ENCODE assay signal across 8 mouse cellular contexts in genomic region chr6:94646274-94646863, GRCm38 (mm10). TPM values are rescaled to one million over a fixed set of nuclear protein-coding genes. Genes with fewer than 3 reads are reported as not detected.
DNase-seq lines count a peak whose midpoint lies in the region; ATAC-seq lines count a peak whose summit lies in the region.
"Had no signal": no experiment of that assay in that cellular context is flagged by ENCODE, and none has a peak within 500 bp of the region (broad histone marks: within the 10 kb centered on the region; RNA-seq: fewer than 3 reads in every experiment).

No protein-coding gene starts in this region.

- no peaks in the 10 kb centered on the region for H3K27me3 ChIP-seq in kidney, embryonic 16.5 days (ENCODE audit: insufficient read depth, low read length)
- H3K27me3 ChIP-seq in kidney, embryonic 14.5 days (ENCODE audit: control insufficient read depth, insufficient read depth, low read length) = no peaks in the 10 kb centered on the region
- no peaks in the 10 kb centered on the region for H3K27me3 ChIP-seq in hindbrain, embryonic 16.5 days (replicated peaks; ENCODE audit: control insufficient read depth, insufficient read depth, low read length)
- H3K27me3 ChIP-seq: forebrain, embryonic 15.5 days had no signal

- 0 out of 2 replicates have a peak overlapping the region, but pooled peaks have one; percentile 40 for H3K27ac ChIP-seq in kidney, embryonic 16.5 days (ENCODE audit: low read length)
- no peak overlapping the region for H3K27ac ChIP-seq in kidney, embryonic 14.5 days (ENCODE audit: low read depth, low read length)
- peak overlapping the region; percentile 60; the same call in 1 of the 2 replicates for H3K27ac ChIP-seq in hindbrain, embryonic 16.5 days (ENCODE audit: low read depth, low read length)
- H3K27ac ChIP-seq: forebrain, embryonic 15.5 days had no signal

- peaks cover 41% of the 10 kb centered on the region for H3K4me1 ChIP-seq in kidney, embryonic 16.5 days (ENCODE audit: insufficient read depth, low read length)
- H3K4me1 ChIP-seq in kidney, embryonic 14.5 days (ENCODE audit: control insufficient read depth, insufficient read depth, low read length) = peaks cover 21% of the 10 kb centered on the region
- peaks cover 34% of the 10 kb centered on the region for H3K4me1 ChIP-seq in hindbrain, embryonic 16.5 days (ENCODE audit: control insufficient read depth, insufficient read depth, low read depth, low read length)

- no peak overlapping the region for H3K4me3 ChIP-seq in kidney, embryonic 16.5 days (ENCODE audit: low read length)
- no peak overlapping the region for H3K4me3 ChIP-seq in kidney, embryonic 14.5 days (ENCODE audit: low read length)
- no peak overlapping the region for H3K4me3 ChIP-seq in hindbrain, embryonic 16.5 days (ENCODE audit: low read length)
- H3K4me3 ChIP-seq: forebrain, embryonic 15.5 days had no signal

- H3K36me3 ChIP-seq in kidney, embryonic 16.5 days (ENCODE audit: insufficient read depth, low read length) = no peaks in the 10 kb centered on the region
- H3K36me3 ChIP-seq in kidney, embryonic 14.5 days (ENCODE audit: control insufficient read depth, insufficient read depth, low read length) = no peaks in the 10 kb centered on the region
- H3K36me3 ChIP-seq in hindbrain, embryonic 16.5 days (ENCODE audit: control insufficient read depth, insufficient read depth, low read length) = no peaks in the 10 kb centered on the region
- H3K36me3 ChIP-seq: forebrain, embryonic 15.5 days had no signal

- WGBS in kidney, embryonic 16.5 days = 70% methylated on average over 6 of the region's 6 CpGs
- 63% methylated on average over 6 of the region's 6 CpGs for WGBS in kidney, embryonic 14.5 days
- 60% methylated on average over 6 of the region's 6 CpGs for WGBS in hindbrain, embryonic 16.5 days

- H3K9ac ChIP-seq in kidney, embryonic 16.5 days (replicated peaks; ENCODE audit: low read length) = no peak overlapping the region
- no peak overlapping the region for H3K9ac ChIP-seq in kidney, embryonic 14.5 days (ENCODE audit: low read depth, low read length)
- peak overlapping the region; percentile 53 for H3K9ac ChIP-seq in hindbrain, embryonic 16.5 days (ENCODE audit: low read depth, low read length)
- H3K9ac ChIP-seq: forebrain, embryonic 15.5 days had no signal

- no peak for ATAC-seq in kidney, embryonic 16.5 days (ENCODE audit: low FRiP score, low TSS enrichment)
- no peak for ATAC-seq in kidney, embryonic 14.5 days (ENCODE audit: low FRiP score, low TSS enrichment)
- ATAC-seq in activated CD4-positive, CD25-positive, alpha-beta regulatory T cell, adult 4 months = peak; percentile 47
- no peak for ATAC-seq in hindbrain, embryonic 16.5 days
- ATAC-seq: forebrain, embryonic 15.5 days had no signal

- no peaks in the 10 kb centered on the region for H3K9me3 ChIP-seq in kidney, embryonic 16.5 days (ENCODE audit: low read length)
- no peaks in the 10 kb centered on the region for H3K9me3 ChIP-seq in kidney, embryonic 14.5 days (ENCODE audit: control insufficient read depth, low read length)
- H3K9me3 ChIP-seq in hindbrain, embryonic 16.5 days (ENCODE audit: control insufficient read depth, low read length) = no peaks in the 10 kb centered on the region
- H3K9me3 ChIP-seq: forebrain, embryonic 15.5 days had no signal

- H3K4me2 ChIP-seq in kidney, embryonic 16.5 days (replicated peaks; ENCODE audit: low read depth, low read length) = no peak overlapping the region
- no peak overlapping the region for H3K4me2 ChIP-seq in kidney, embryonic 14.5 days (replicated peaks; ENCODE audit: low read depth, low read length)
- H3K4me2 ChIP-seq in hindbrain, embryonic 16.5 days (ENCODE audit: low read length) = no peak overlapping the region
- H3K4me2 ChIP-seq: forebrain, embryonic 15.5 days had no signal

- peak; percentile 44 for DNase-seq in thymus, postnatal 0 days (ENCODE audit: low spot score)
- no peak for DNase-seq in urinary bladder, adult 2 months (ENCODE audit: low spot score)
- no peak for DNase-seq in left cerebral cortex, adult 11 months (ENCODE audit: low spot score)

RNA-seq across cellular contexts. Expression of gene Lrig1, which starts 53.6 kb away (rescaled TPM):
- 6.3 and 7.4 TPM in 2 replicates for polyA plus RNA-seq in kidney, embryonic 16.5 days (2015; fragmentation: Nextera tagmentation; extraction: Ambion mirVana)
- 10.4 and 11.0 TPM in 2 replicates for polyA plus RNA-seq in kidney, embryonic 14.5 days (2014; fragmentation: Nextera tagmentation; extraction: Ambion mirVana)
- 10 to 100 TPM; 16.2 to 31.1 TPM for polyA plus RNA-seq in activated CD4-positive, CD25-positive, alpha-beta regulatory T cell, adult 4 months (2017; shearing (Covaris generic))
- polyA plus RNA-seq in hindbrain, embryonic 16.5 days (2015; fragmentation: Nextera tagmentation; extraction: Ambion mirVana) = 18.7 and 22.7 TPM in 2 replicates
- polyA plus RNA-seq in thymus, postnatal 0 days (2015; fragmentation: Nextera tagmentation; extraction: Ambion mirVana) = 6.6 and 6.8 TPM in 2 replicates
- polyA plus RNA-seq in urinary bladder, adult 2 months (2012; rRNA removed) = 10.8 and 13.8 TPM in 2 replicates
